Mouse (Mus musculus): ENCODE results near the gene Mlst8. TPM values are rescaled to one million over a fixed set of nuclear protein-coding genes. Genes with fewer than 3 reads are reported as not detected.
"Not testable (repeated sequence)": the region's sequence is repeated elsewhere in the genome, so short reads cannot be mapped to it uniquely, and the experiment has no call there.

Mlst8 gene
- total RNA-seq, 4 experiments from 2014 or later, result 10.5 to 11.8 (median 11.0) TPM

GRCm38 (mm10) chr17:24429201-24429983 lies 49.5 kb downstream of the Mlst8 start:
- peak; percentile 55 for DNase-seq (ENCODE audit: low spot score)

GRCm38 (mm10) chr17:24427170-24427557 lies 51.7 kb downstream of the Mlst8 start:
- DNase-seq (ENCODE audit: low spot score), result no peak

GRCm38 (mm10) chr17:24426471-24427169 lies 52.3 kb downstream of the Mlst8 start, which contains the start of gene Eci1:
TSS of gene Eci1 (plus strand) at chr17:24426641.
- DNase-seq (ENCODE audit: low spot score), result peak; percentile 95

DNA sequence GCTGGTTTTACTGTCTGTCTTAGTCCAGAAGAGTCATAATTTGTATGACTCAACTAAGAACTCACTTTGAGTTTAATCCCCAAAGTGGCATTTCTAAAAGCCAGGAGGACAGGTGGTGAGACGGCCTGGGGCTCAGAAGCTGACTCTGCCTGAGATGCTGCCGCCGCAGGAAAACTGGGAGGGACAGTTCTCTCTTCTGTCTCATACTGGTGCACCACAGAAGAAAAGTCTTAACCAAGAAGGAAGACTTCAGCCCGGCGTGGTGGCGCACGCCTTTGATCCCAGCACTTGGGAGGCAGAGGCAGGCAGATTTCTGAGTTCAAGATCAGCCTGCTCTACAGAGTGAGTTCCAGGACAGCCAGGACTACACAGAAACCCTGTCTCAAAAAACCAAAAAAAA lies 53.0 kb downstream of the Mlst8 start:
- DNase-seq (ENCODE audit: low spot score), result no peak

DNA sequence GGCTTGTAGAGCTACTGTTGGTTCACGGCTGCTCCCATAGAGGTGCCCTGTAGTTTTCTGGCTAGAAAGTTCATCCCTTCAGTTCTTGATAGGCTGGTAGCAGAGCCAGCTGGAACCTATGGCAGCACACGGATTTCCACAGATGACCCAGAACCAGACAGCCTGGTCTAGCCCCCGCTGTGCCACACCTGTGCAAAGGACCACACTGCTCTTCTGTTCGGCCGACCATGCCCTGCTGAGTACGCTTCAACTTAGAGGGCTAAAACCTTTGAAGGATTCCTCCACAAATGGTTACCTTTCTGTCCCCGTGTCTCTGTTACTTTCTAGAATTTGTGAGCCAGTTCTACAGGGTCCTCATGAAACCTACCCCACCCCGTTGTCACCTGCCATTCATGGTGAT lies 53.6 kb downstream of the Mlst8 start:
- DNase-seq (ENCODE audit: low spot score), result not testable (repeated sequence)

GRCm38 (mm10) chr17:24424489-24424888 lies 54.4 kb downstream of the Mlst8 start:
- DNase-seq (ENCODE audit: low spot score), result no peak

Other genes starting within 250 kb of the Mlst8 start
- under 1 TPM; 0.22 to 0.66 (median 0.40) TPM for gene Ccnf, start 227.6 kb downstream of the Mlst8 start, total RNA-seq (2022)
- under 1 TPM in 1 of 4 experiments, not detected in 3; 0.06 TPM for gene Abca17, start 128.0 kb downstream of the Mlst8 start, total RNA-seq (2022)
- gene Abca3, start 127.1 kb downstream of the Mlst8 start, total RNA-seq (2022), result 10 to 100 TPM; 11.4 to 13.4 (median 13.2) TPM
- 10 to 100 TPM; 59.7 to 61.4 (median 60.7) TPM for gene Rnps1, start 64.5 kb downstream of the Mlst8 start, total RNA-seq (2022)
- gene Eci1, start 52.4 kb downstream of the Mlst8 start, total RNA-seq (2022), result 100 to 1,000 TPM; 455 to 534 (median 495) TPM
- gene Dnase1l2, start 36.0 kb downstream of the Mlst8 start, total RNA-seq (2022), result 1 to 10 TPM in 3 of 4 experiments, under 1 TPM in 1; 0.91 to 1.4 (median 1.1) TPM
- 10 to 100 TPM; 11.2 to 14.7 (median 11.9) TPM for gene E4f1, start 8.8 kb downstream of the Mlst8 start, total RNA-seq (2022)
- 10 to 100 TPM; 39.9 to 44.4 (median 41.4) TPM for gene Pgp, start 8.7 kb downstream of the Mlst8 start, total RNA-seq (2022)
- under 1 TPM in 2 of 4 experiments, not detected in 2; 0.28 to 0.31 TPM for gene Bricd5, start 5.2 kb downstream of the Mlst8 start, total RNA-seq (2022)
- under 1 TPM; 0.16 to 0.23 (median 0.19) TPM for gene Caskin1, start 9.5 kb upstream of the Mlst8 start, total RNA-seq (2022)
- 10 to 100 TPM; 37.0 to 50.9 (median 42.7) TPM for gene Traf7, start 48.9 kb upstream of the Mlst8 start, total RNA-seq (2022)
- under 1 TPM in 3 of 4 experiments, not detected in 1; 0.23 to 0.50 (median 0.25) TPM for gene Rab26, start 55.1 kb upstream of the Mlst8 start, total RNA-seq (2022)
- 10 to 100 TPM; 27.8 to 43.0 (median 34.9) TPM for gene Pkd1, start 70.8 kb upstream of the Mlst8 start, total RNA-seq (2022)
- 100 to 1,000 TPM; 123 to 135 (median 133) TPM for gene Tsc2, start 153.6 kb upstream of the Mlst8 start, total RNA-seq (2022)
- 1 to 10 TPM; 2.6 to 3.5 (median 2.8) TPM for gene Nthl1, start 153.6 kb upstream of the Mlst8 start, total RNA-seq (2022)
- gene Slc9a3r2, start 171.2 kb upstream of the Mlst8 start, total RNA-seq (2022), result 100 to 1,000 TPM in 2 of 4 experiments, 10 to 100 TPM in 2; 87.7 to 110 (median 101) TPM
- gene Npw, start 179.4 kb upstream of the Mlst8 start, total RNA-seq (2022), result not detected
- gene Zfp598, start 190.6 kb upstream of the Mlst8 start, total RNA-seq (2022), result 10 to 100 TPM; 14.3 to 17.0 (median 15.9) TPM
- gene Syngr3, start 210.9 kb upstream of the Mlst8 start, total RNA-seq (2022), result under 1 TPM in 2 of 4 experiments, not detected in 2; 0.14 to 0.24 TPM
- gene Gfer, start 217.1 kb upstream of the Mlst8 start, total RNA-seq (2022), result 10 to 100 TPM; 20.0 to 22.2 (median 21.1) TPM
- under 1 TPM; 0.49 to 0.84 (median 0.58) TPM for gene Noxo1, start 217.2 kb upstream of the Mlst8 start, total RNA-seq (2022)
- 10 to 100 TPM; 14.4 to 21.6 (median 17.3) TPM for gene Tbl3, start 228.6 kb upstream of the Mlst8 start, total RNA-seq (2022)
- under 1 TPM in 1 of 4 experiments, not detected in 3; 0.23 TPM for gene Rnf151, start 239.0 kb upstream of the Mlst8 start, total RNA-seq (2022)
- 100 to 1,000 TPM; 631 to 768 (median 679) TPM for gene Rps2, start 239.0 kb upstream of the Mlst8 start, total RNA-seq (2022)
- 1,000 to 10,000 TPM in 1 of 4 experiments, 100 to 1,000 TPM in 3; 975 to 1,073 (median 990) TPM for gene Ndufb10, start 245.4 kb upstream of the Mlst8 start, total RNA-seq (2022)
- gene Rpl3l, start 248.7 kb upstream of the Mlst8 start, total RNA-seq (2022), result 100 to 1,000 TPM; 389 to 453 (median 417) TPM

Measured in heart, adult 8-10 months (tissue).